Mouse (Mus musculus) ES-CJ7 (cell line): ENCODE data around the gene Gm815.

Experiments used
- DNase-seq: peaks from one replicate; pipeline ENCODE4 v3.0.0; 2011; ENCODE audit warnings: low read depth, low spot score

The Gm815 gene

GRCm38 (mm10) chr19:26877180-26877775, 8.4 kb upstream of the Gm815 start:
- peak; percentile 29 for DNase-seq

- no peak for DNase-seq
These were observed 5.8 kb upstream of the Gm815 start for GRCm38 (mm10) chr19:26879856-26880255.

- no peak for DNase-seq
These were observed 3.7 kb upstream of the Gm815 start for GRCm38 (mm10) chr19:26881866-26882427.

- DNase-seq = no peak
These were observed 2.5 kb downstream of the Gm815 start for GRCm38 (mm10) chr19:26888171-26888570.

GRCm38 (mm10) chr19:26891306-26891964, 5.8 kb downstream of the Gm815 start:
- no peak for DNase-seq

GRCm38 (mm10) chr19:26892861-26893260, 7.2 kb downstream of the Gm815 start:
- DNase-seq = no peak

- DNase-seq = no peak
These were observed 16.5 kb downstream of the Gm815 start for GRCm38 (mm10) chr19:26902162-26902561.

GRCm38 (mm10) chr19:26914245-26914644, 28.6 kb downstream of the Gm815 start:
- no peak for DNase-seq

GRCm38 (mm10) chr19:26920816-26921215, 35.1 kb downstream of the Gm815 start:
- no peak for DNase-seq

GRCm38 (mm10) chr19:26930295-26931283, 44.9 kb downstream of the Gm815 start:
- no peak for DNase-seq

- no peak for DNase-seq
These were observed 48.5 kb downstream of the Gm815 start for GRCm38 (mm10) chr19:26934186-26934585.
